Mouse (Mus musculus): ENCODE data around the gene Vwa3b. TPM values are rescaled to one million over a fixed set of nuclear protein-coding genes. Genes with fewer than 3 reads are reported as not detected.
A peak's percentile ranks its signal among the peaks of the same experiment; 100 is the strongest.

Gene Vwa3b
- polyA plus RNA-seq, 1 experiment, result not detected

- no peaks in the 10 kb centered on the region for H3K4me1 ChIP-seq (ENCODE audit: control insufficient read depth, insufficient read depth, insufficient read length, low read length)
- H3K27ac ChIP-seq (replicated peaks; ENCODE audit: low read depth, low read length), result no peak overlapping the region
- H3K4me3 ChIP-seq (ENCODE audit: insufficient read depth, low read depth, low read length), result peak overlapping the region; percentile 63
Observed at GRCm38 (mm10) chr1:37029154-37029907, 2.9 kb downstream of the Vwa3b start.

- H3K4me3 ChIP-seq (ENCODE audit: insufficient read depth, low read depth, low read length), result 0 out of 2 replicates have a peak overlapping the region, but pooled peaks have one; percentile 63
- H3K27ac ChIP-seq (replicated peaks; ENCODE audit: low read depth, low read length), result no peak overlapping the region
- no peaks in the 10 kb centered on the region for H3K4me1 ChIP-seq (ENCODE audit: control insufficient read depth, insufficient read depth, insufficient read length, low read length)
Observed at GRCm38 (mm10) chr1:37029942-37030341, 3.5 kb downstream of the Vwa3b start.

- H3K27ac ChIP-seq (replicated peaks; ENCODE audit: low read depth, low read length), result no peak overlapping the region
- H3K4me1 ChIP-seq (ENCODE audit: control insufficient read depth, insufficient read depth, insufficient read length, low read length), result no peaks in the 10 kb centered on the region
- no peak overlapping the region for H3K4me3 ChIP-seq (ENCODE audit: insufficient read depth, low read depth, low read length)
Observed at GRCm38 (mm10) chr1:37030693-37031092, 4.3 kb downstream of the Vwa3b start.

GRCm38 (mm10) chr1:37035879-37036278, 9.5 kb downstream of the Vwa3b start:
- Histone ChIP-seq H3K4me1 (ENCODE audit: control insufficient read depth, insufficient read depth, insufficient read length, low read length) (no peaks in the 10 kb centered on the region), H3K4me3 (ENCODE audit: insufficient read depth, low read depth, low read length) (no peak overlapping the region), H3K27ac (replicated peaks; ENCODE audit: low read depth, low read length) (no peak overlapping the region)

- no peaks in the 10 kb centered on the region for H3K4me1 ChIP-seq (ENCODE audit: control insufficient read depth, insufficient read depth, insufficient read length, low read length)
- H3K4me3 ChIP-seq (ENCODE audit: insufficient read depth, low read depth, low read length), result no peak overlapping the region
- H3K27ac ChIP-seq (replicated peaks; ENCODE audit: low read depth, low read length), result no peak overlapping the region
Observed at GRCm38 (mm10) chr1:37041126-37041525, 14.7 kb downstream of the Vwa3b start.

- H3K4me1 ChIP-seq (ENCODE audit: control insufficient read depth, insufficient read depth, insufficient read length, low read length), result no peaks in the 10 kb centered on the region
- H3K4me3 ChIP-seq (ENCODE audit: insufficient read depth, low read depth, low read length), result no peak overlapping the region
- no peak overlapping the region for H3K27ac ChIP-seq (replicated peaks; ENCODE audit: low read depth, low read length)
Observed at GRCm38 (mm10) chr1:37041856-37042255, 15.5 kb downstream of the Vwa3b start.

GRCm38 (mm10) chr1:37042769-37043168, 16.4 kb downstream of the Vwa3b start:
- H3K4me1 ChIP-seq (ENCODE audit: control insufficient read depth, insufficient read depth, insufficient read length, low read length), result no peaks in the 10 kb centered on the region
- H3K27ac ChIP-seq (replicated peaks; ENCODE audit: low read depth, low read length), result no peak overlapping the region
- H3K4me3 ChIP-seq (ENCODE audit: insufficient read depth, low read depth, low read length), result no peak overlapping the region

GRCm38 (mm10) chr1:37043196-37043595, 16.8 kb downstream of the Vwa3b start:
- Histone ChIP-seq H3K4me1 (ENCODE audit: control insufficient read depth, insufficient read depth, insufficient read length, low read length) (no peaks in the 10 kb centered on the region), H3K27ac (replicated peaks; ENCODE audit: low read depth, low read length) (no peak overlapping the region), H3K4me3 (ENCODE audit: insufficient read depth, low read depth, low read length) (no peak overlapping the region)

- no peak overlapping the region for H3K4me3 ChIP-seq (ENCODE audit: insufficient read depth, low read depth, low read length)
- H3K27ac ChIP-seq (replicated peaks; ENCODE audit: low read depth, low read length), result no peak overlapping the region
- H3K4me1 ChIP-seq (ENCODE audit: control insufficient read depth, insufficient read depth, insufficient read length, low read length), result no peaks in the 10 kb centered on the region
Observed at GRCm38 (mm10) chr1:37045472-37045871, 19.1 kb downstream of the Vwa3b start.

GRCm38 (mm10) chr1:37049159-37049558, 22.8 kb downstream of the Vwa3b start:
- H3K4me3 ChIP-seq (ENCODE audit: insufficient read depth, low read depth, low read length), result no peak overlapping the region

GRCm38 (mm10) chr1:37053691-37054090, 27.3 kb downstream of the Vwa3b start:
- Histone ChIP-seq H3K27ac (replicated peaks; ENCODE audit: low read depth, low read length) (no peak overlapping the region), H3K4me3 (ENCODE audit: insufficient read depth, low read depth, low read length) (no peak overlapping the region), H3K4me1 (ENCODE audit: control insufficient read depth, insufficient read depth, insufficient read length, low read length) (no peaks in the 10 kb centered on the region)

More at GRCm38 (mm10) chr1:37049159-37049558, 22.8 kb downstream of the Vwa3b start:
- Histone ChIP-seq H3K4me1 (ENCODE audit: control insufficient read depth, insufficient read depth, insufficient read length, low read length) (no peaks in the 10 kb centered on the region), H3K27ac (replicated peaks; ENCODE audit: low read depth, low read length) (no peak overlapping the region)

GRCm38 (mm10) chr1:37056831-37057561, 30.6 kb downstream of the Vwa3b start:
- H3K4me1 ChIP-seq (ENCODE audit: control insufficient read depth, insufficient read depth, insufficient read length, low read length), result no peaks in the 10 kb centered on the region
- H3K27ac ChIP-seq (replicated peaks; ENCODE audit: low read depth, low read length), result no peak overlapping the region

GRCm38 (mm10) chr1:37060856-37061255, 34.5 kb downstream of the Vwa3b start:
- no peak overlapping the region for H3K4me3 ChIP-seq (ENCODE audit: insufficient read depth, low read depth, low read length)
- no peak overlapping the region for H3K27ac ChIP-seq (replicated peaks; ENCODE audit: low read depth, low read length)

More at GRCm38 (mm10) chr1:37056831-37057561, 30.6 kb downstream of the Vwa3b start:
- no peak overlapping the region for H3K4me3 ChIP-seq (ENCODE audit: insufficient read depth, low read depth, low read length)

GRCm38 (mm10) chr1:37063053-37063452, 36.7 kb downstream of the Vwa3b start:
- H3K4me3 ChIP-seq (ENCODE audit: insufficient read depth, low read depth, low read length), result no peak overlapping the region
- H3K27ac ChIP-seq (replicated peaks; ENCODE audit: low read depth, low read length), result no peak overlapping the region
- H3K4me1 ChIP-seq (ENCODE audit: control insufficient read depth, insufficient read depth, insufficient read length, low read length), result no peaks in the 10 kb centered on the region

More at GRCm38 (mm10) chr1:37060856-37061255, 34.5 kb downstream of the Vwa3b start:
- H3K4me1 ChIP-seq (ENCODE audit: control insufficient read depth, insufficient read depth, insufficient read length, low read length), result no peaks in the 10 kb centered on the region

- H3K4me3 ChIP-seq (ENCODE audit: insufficient read depth, low read depth, low read length), result no peak overlapping the region
- no peaks in the 10 kb centered on the region for H3K4me1 ChIP-seq (ENCODE audit: control insufficient read depth, insufficient read depth, insufficient read length, low read length)
- H3K27ac ChIP-seq (replicated peaks; ENCODE audit: low read depth, low read length), result no peak overlapping the region
Observed at GRCm38 (mm10) chr1:37063841-37064240, 37.4 kb downstream of the Vwa3b start.

Measured in brown adipose tissue, adult 24 weeks (tissue).